Mouse (Mus musculus): ENCODE results near the gene Ptprt. TPM values are rescaled to one million over a fixed set of nuclear protein-coding genes. Genes with fewer than 3 reads are reported as not detected.

The Ptprt gene
- polyA plus RNA-seq, 1 experiment from 2014 or later = 23.6 TPM

DNA sequence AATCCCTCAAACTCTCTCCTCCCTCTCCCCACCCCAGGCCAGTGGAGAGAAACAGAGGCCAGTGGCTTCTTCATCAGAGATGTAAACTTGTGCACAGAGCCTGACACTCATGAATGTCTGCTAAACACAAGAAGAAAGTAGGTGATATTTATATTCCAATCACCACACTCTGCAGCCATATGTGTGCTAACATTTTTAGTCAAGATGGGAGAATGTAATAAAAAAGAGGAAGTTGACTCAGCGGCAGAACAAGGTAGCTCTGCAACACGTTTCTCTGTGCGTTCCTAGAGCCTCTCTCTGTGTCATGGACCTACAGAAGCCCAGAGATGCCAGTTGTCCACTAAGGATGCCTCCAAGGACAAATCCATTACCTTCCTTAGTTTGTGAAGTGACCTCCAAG, 34.9 kb downstream of the Ptprt start:
- Histone ChIP-seq H3K4me2 (ENCODE audit: low read depth, low read length) (no peak overlapping the region), H3K9me3 (ENCODE audit: control insufficient read depth, low read length) (no peaks in the 10 kb centered on the region), H3K4me1 (ENCODE audit: control insufficient read depth, insufficient read depth, low read length) (no peaks in the 10 kb centered on the region), H3K27ac (ENCODE audit: low read depth, low read length) (no peak overlapping the region), H3K27me3 (ENCODE audit: control insufficient read depth, insufficient read depth, low read length) (no peaks in the 10 kb centered on the region), H3K4me3 (ENCODE audit: low read depth, low read length) (no peak overlapping the region), H3K9ac (replicated peaks; ENCODE audit: low read depth, low read length) (no peak overlapping the region), H3K36me3 (ENCODE audit: control insufficient read depth, insufficient read depth, low read length) (no peaks in the 10 kb centered on the region)
- ATAC-seq (ENCODE audit: low read depth) = no peak
- 92% methylated on average over 3 of the region's 3 CpGs for WGBS

GRCm38 (mm10) chr2:162624707-162625106, 36.2 kb downstream of the Ptprt start:
- ATAC-seq (ENCODE audit: low read depth) = no peak
- Histone ChIP-seq H3K4me2 (ENCODE audit: low read depth, low read length) (no peak overlapping the region), H3K4me3 (ENCODE audit: low read depth, low read length) (no peak overlapping the region), H3K4me1 (ENCODE audit: control insufficient read depth, insufficient read depth, low read length) (no peaks in the 10 kb centered on the region), H3K27ac (ENCODE audit: low read depth, low read length) (no peak overlapping the region), H3K9ac (replicated peaks; ENCODE audit: low read depth, low read length) (no peak overlapping the region), H3K27me3 (ENCODE audit: control insufficient read depth, insufficient read depth, low read length) (no peaks in the 10 kb centered on the region), H3K36me3 (ENCODE audit: control insufficient read depth, insufficient read depth, low read length) (no peaks in the 10 kb centered on the region), H3K9me3 (ENCODE audit: control insufficient read depth, low read length) (no peaks in the 10 kb centered on the region)
- WGBS = 94% methylated on average over 3 of the region's 3 CpGs

DNA sequence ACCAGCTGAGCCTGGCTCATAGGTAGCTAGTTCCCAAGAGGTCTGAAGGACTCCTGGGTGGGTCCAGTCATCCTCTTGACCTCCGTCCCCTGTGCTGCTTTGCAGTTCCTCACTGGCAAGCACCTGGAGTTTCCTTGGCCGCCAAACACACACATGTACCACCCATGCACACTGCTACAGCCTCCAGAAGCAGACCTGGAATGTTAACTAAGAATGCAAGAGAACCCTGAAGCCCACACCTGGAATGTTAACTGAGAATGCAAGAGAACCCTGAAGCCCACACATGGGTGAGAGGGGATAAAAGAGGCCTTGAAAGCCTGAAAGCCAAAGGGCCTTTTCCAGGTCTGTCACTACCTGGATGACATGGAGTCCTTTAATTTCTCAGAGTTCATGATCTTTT, 46.7 kb downstream of the Ptprt start:
- no peaks in the 10 kb centered on the region for H3K36me3 ChIP-seq (ENCODE audit: control insufficient read depth, insufficient read depth, low read length)
- no peaks in the 10 kb centered on the region for H3K27me3 ChIP-seq (ENCODE audit: control insufficient read depth, insufficient read depth, low read length)
- no peaks in the 10 kb centered on the region for H3K4me1 ChIP-seq (ENCODE audit: control insufficient read depth, insufficient read depth, low read length)
- no peak overlapping the region for H3K4me2 ChIP-seq (ENCODE audit: low read depth, low read length)
- H3K27ac ChIP-seq (ENCODE audit: low read depth, low read length) = no peak overlapping the region
- 89% methylated on average over 2 of the region's 2 CpGs for WGBS
- H3K4me3 ChIP-seq (ENCODE audit: low read depth, low read length) = no peak overlapping the region
- H3K9me3 ChIP-seq (ENCODE audit: control insufficient read depth, low read length) = no peaks in the 10 kb centered on the region
- no peak for ATAC-seq (ENCODE audit: low read depth)
- H3K9ac ChIP-seq (replicated peaks; ENCODE audit: low read depth, low read length) = no peak overlapping the region

- no peak overlapping the region for H3K27ac ChIP-seq (ENCODE audit: low read depth, low read length)
- H3K4me3 ChIP-seq (ENCODE audit: low read depth, low read length) = no peak overlapping the region
- H3K36me3 ChIP-seq (ENCODE audit: control insufficient read depth, insufficient read depth, low read length) = no peaks in the 10 kb centered on the region
- no peaks in the 10 kb centered on the region for H3K4me1 ChIP-seq (ENCODE audit: control insufficient read depth, insufficient read depth, low read length)
- no peaks in the 10 kb centered on the region for H3K9me3 ChIP-seq (ENCODE audit: control insufficient read depth, low read length)
- no peak overlapping the region for H3K4me2 ChIP-seq (ENCODE audit: low read depth, low read length)
- 80% methylated on average over 4 of the region's 4 CpGs for WGBS
- H3K27me3 ChIP-seq (ENCODE audit: control insufficient read depth, insufficient read depth, low read length) = no peaks in the 10 kb centered on the region
- no peak for ATAC-seq (ENCODE audit: low read depth)
- no peak overlapping the region for H3K9ac ChIP-seq (replicated peaks; ENCODE audit: low read depth, low read length)
Measured at GRCm38 (mm10) chr2:162613480-162613879, 47.5 kb downstream of the Ptprt start.

GRCm38 (mm10) chr2:162602721-162603120, 58.2 kb downstream of the Ptprt start:
- ATAC-seq (ENCODE audit: low read depth) = no peak

GRCm38 (mm10) chr2:162591388-162591787, 69.6 kb downstream of the Ptprt start:
- Histone ChIP-seq H3K27ac (ENCODE audit: low read depth, low read length) (no peak overlapping the region), H3K9ac (replicated peaks; ENCODE audit: low read depth, low read length) (no peak overlapping the region)
- 93% methylated on average over 3 of the region's 3 CpGs for WGBS

More at GRCm38 (mm10) chr2:162602721-162603120, 58.2 kb downstream of the Ptprt start:
- no peaks in the 10 kb centered on the region for H3K27me3 ChIP-seq (ENCODE audit: control insufficient read depth, insufficient read depth, low read length)
- H3K36me3 ChIP-seq (ENCODE audit: control insufficient read depth, insufficient read depth, low read length) = no peaks in the 10 kb centered on the region
- no peak overlapping the region for H3K27ac ChIP-seq (ENCODE audit: low read depth, low read length)
- H3K9ac ChIP-seq (replicated peaks; ENCODE audit: low read depth, low read length) = no peak overlapping the region
- H3K4me2 ChIP-seq (ENCODE audit: low read depth, low read length) = no peak overlapping the region
- H3K4me1 ChIP-seq (ENCODE audit: control insufficient read depth, insufficient read depth, low read length) = no peaks in the 10 kb centered on the region
- 93% methylated on average over 5 of the region's 5 CpGs for WGBS
- no peak overlapping the region for H3K4me3 ChIP-seq (ENCODE audit: low read depth, low read length)
- no peaks in the 10 kb centered on the region for H3K9me3 ChIP-seq (ENCODE audit: control insufficient read depth, low read length)

DNA sequence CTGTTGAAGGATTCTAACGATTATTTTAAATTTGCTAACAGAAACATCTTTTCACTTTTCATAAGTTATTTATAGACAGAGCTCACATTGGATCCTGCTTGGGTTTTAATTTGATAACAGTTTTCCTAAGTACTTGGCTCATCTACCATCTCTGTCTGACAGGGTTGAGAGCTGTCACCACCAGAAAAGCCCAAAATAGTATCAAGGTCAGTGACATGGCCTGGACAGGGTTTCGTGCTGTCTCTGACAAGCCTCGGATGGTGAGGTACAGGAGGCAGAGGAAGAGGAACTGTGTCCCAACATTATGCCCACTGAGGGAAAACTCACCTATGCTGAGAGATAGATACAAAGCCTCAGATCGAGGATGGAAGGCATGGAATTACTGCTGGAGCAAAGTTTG, 79.3 kb downstream of the Ptprt start:
- H3K9me3 ChIP-seq (ENCODE audit: control insufficient read depth, low read length) = no peaks in the 10 kb centered on the region

More at GRCm38 (mm10) chr2:162591388-162591787, 69.6 kb downstream of the Ptprt start:
- no peaks in the 10 kb centered on the region for H3K36me3 ChIP-seq (ENCODE audit: control insufficient read depth, insufficient read depth, low read length)
- ATAC-seq (ENCODE audit: low read depth) = no peak
- H3K9me3 ChIP-seq (ENCODE audit: control insufficient read depth, low read length) = no peaks in the 10 kb centered on the region
- H3K4me3 ChIP-seq (ENCODE audit: low read depth, low read length) = no peak overlapping the region
- no peaks in the 10 kb centered on the region for H3K4me1 ChIP-seq (ENCODE audit: control insufficient read depth, insufficient read depth, low read length)
- H3K27me3 ChIP-seq (ENCODE audit: control insufficient read depth, insufficient read depth, low read length) = no peaks in the 10 kb centered on the region
- no peak overlapping the region for H3K4me2 ChIP-seq (ENCODE audit: low read depth, low read length)

GRCm38 (mm10) chr2:162577819-162578218, 83.1 kb downstream of the Ptprt start:
- Histone ChIP-seq H3K4me2 (ENCODE audit: low read depth, low read length) (no peak overlapping the region), H3K9me3 (ENCODE audit: control insufficient read depth, low read length) (no peaks in the 10 kb centered on the region), H3K36me3 (ENCODE audit: control insufficient read depth, insufficient read depth, low read length) (no peaks in the 10 kb centered on the region), H3K27me3 (ENCODE audit: control insufficient read depth, insufficient read depth, low read length) (no peaks in the 10 kb centered on the region), H3K4me3 (ENCODE audit: low read depth, low read length) (no peak overlapping the region), H3K9ac (replicated peaks; ENCODE audit: low read depth, low read length) (no peak overlapping the region), H3K27ac (ENCODE audit: low read depth, low read length) (no peak overlapping the region), H3K4me1 (ENCODE audit: control insufficient read depth, insufficient read depth, low read length) (no peaks in the 10 kb centered on the region)
- 94% methylated on average over 7 of the region's 7 CpGs for WGBS
- ATAC-seq (ENCODE audit: low read depth) = no peak

More for the DNA sequence above, 79.3 kb downstream of the Ptprt start:
- no peak for ATAC-seq (ENCODE audit: low read depth)
- Histone ChIP-seq H3K27me3 (ENCODE audit: control insufficient read depth, insufficient read depth, low read length) (no peaks in the 10 kb centered on the region), H3K27ac (ENCODE audit: low read depth, low read length) (no peak overlapping the region), H3K4me1 (ENCODE audit: control insufficient read depth, insufficient read depth, low read length) (no peaks in the 10 kb centered on the region), H3K4me3 (ENCODE audit: low read depth, low read length) (no peak overlapping the region), H3K9ac (replicated peaks; ENCODE audit: low read depth, low read length) (no peak overlapping the region), H3K36me3 (ENCODE audit: control insufficient read depth, insufficient read depth, low read length) (no peaks in the 10 kb centered on the region), H3K4me2 (ENCODE audit: low read depth, low read length) (no peak overlapping the region)
- WGBS = 76% methylated on average over 4 of the region's 4 CpGs

DNA sequence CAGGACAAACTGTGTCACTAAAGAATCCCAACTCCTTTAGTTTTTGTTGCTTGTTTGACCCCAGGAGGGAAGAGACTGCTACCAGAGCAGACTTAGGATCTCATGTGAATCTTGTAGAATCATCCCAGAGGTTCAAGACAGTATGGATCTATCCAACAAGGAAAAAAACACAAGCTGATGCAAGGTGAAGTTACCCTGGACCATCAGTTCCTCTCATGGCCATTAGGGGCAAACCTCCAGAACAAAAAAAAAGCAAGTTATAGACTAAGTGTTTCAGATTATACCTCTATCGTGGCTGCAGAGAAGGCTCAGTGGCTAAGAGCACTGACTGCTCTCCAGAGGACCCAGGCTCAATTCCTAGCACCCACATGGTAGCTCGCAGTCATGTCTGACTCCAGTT, 88.1 kb downstream of the Ptprt start:
- WGBS = 70% methylated on average over 2 of the region's 2 CpGs
- H3K4me2 ChIP-seq (ENCODE audit: low read depth, low read length) = no peak overlapping the region
- H3K27ac ChIP-seq (ENCODE audit: low read depth, low read length) = no peak overlapping the region
- no peak overlapping the region for H3K4me3 ChIP-seq (ENCODE audit: low read depth, low read length)
- H3K9me3 ChIP-seq (ENCODE audit: control insufficient read depth, low read length) = no peaks in the 10 kb centered on the region
- no peaks in the 10 kb centered on the region for H3K36me3 ChIP-seq (ENCODE audit: control insufficient read depth, insufficient read depth, low read length)
- no peak for ATAC-seq (ENCODE audit: low read depth)
- H3K27me3 ChIP-seq (ENCODE audit: control insufficient read depth, insufficient read depth, low read length) = no peaks in the 10 kb centered on the region
- H3K9ac ChIP-seq (replicated peaks; ENCODE audit: low read depth, low read length) = no peak overlapping the region
- no peaks in the 10 kb centered on the region for H3K4me1 ChIP-seq (ENCODE audit: control insufficient read depth, insufficient read depth, low read length)

DNA sequence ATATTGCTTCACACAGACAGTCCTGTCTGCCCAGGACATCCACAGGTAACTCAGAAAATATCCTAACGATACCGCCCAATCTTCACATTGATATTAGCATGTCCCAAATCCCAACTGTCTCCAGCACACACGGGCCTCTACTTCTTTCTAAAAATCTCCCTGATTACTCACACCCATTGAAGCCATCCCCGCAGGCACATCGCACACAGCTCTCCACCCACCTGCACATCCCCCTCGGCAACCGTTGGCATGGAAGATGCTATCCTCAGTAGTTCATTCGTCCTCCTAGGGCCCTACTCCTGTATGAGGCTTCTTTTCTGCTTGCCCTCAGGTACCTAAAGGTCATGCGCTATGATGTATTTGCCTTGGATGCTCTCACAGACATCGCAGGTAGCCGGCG, 89.9 kb downstream of the Ptprt start:
- H3K4me2 ChIP-seq (ENCODE audit: low read depth, low read length) = no peak overlapping the region
- H3K9ac ChIP-seq (replicated peaks; ENCODE audit: low read depth, low read length) = no peak overlapping the region
- no peaks in the 10 kb centered on the region for H3K9me3 ChIP-seq (ENCODE audit: control insufficient read depth, low read length)
- no peak overlapping the region for H3K27ac ChIP-seq (ENCODE audit: low read depth, low read length)
- H3K36me3 ChIP-seq (ENCODE audit: control insufficient read depth, insufficient read depth, low read length) = no peaks in the 10 kb centered on the region
- no peak for ATAC-seq (ENCODE audit: low read depth)
- no peak overlapping the region for H3K4me3 ChIP-seq (ENCODE audit: low read depth, low read length)
- 93% methylated on average over 12 of the region's 12 CpGs for WGBS
- no peaks in the 10 kb centered on the region for H3K27me3 ChIP-seq (ENCODE audit: control insufficient read depth, insufficient read depth, low read length)
- no peaks in the 10 kb centered on the region for H3K4me1 ChIP-seq (ENCODE audit: control insufficient read depth, insufficient read depth, low read length)

Data from neural tube, embryonic 14.5 days (tissue).